Mouse (Mus musculus) cerebellum, adult (tissue): ENCODE measurements around the gene Psma7.

Experiments used
- ATAC-seq: cut with Nextera tagmentation; 2 replicates; pipeline ENCODE4 v1.9.2; 2017; ENCODE audit warnings: mild to moderate bottlenecking, moderate library complexity, mixed read lengths; ENCODE audit not compliant: insufficient number of reproducible peaks, low FRiP score, low TSS enrichment

Psma7 gene

GRCm38 (mm10) chr2:180042256-180042857 is at the start of gene Psma7, which contains the start of gene Ss18l1:
TSS of gene Psma7 (minus strand) at chr2:180042433.
TSS of gene Ss18l1 (plus strand) at chr2:180042509.
- ATAC-seq = peak; percentile 87

DNA sequence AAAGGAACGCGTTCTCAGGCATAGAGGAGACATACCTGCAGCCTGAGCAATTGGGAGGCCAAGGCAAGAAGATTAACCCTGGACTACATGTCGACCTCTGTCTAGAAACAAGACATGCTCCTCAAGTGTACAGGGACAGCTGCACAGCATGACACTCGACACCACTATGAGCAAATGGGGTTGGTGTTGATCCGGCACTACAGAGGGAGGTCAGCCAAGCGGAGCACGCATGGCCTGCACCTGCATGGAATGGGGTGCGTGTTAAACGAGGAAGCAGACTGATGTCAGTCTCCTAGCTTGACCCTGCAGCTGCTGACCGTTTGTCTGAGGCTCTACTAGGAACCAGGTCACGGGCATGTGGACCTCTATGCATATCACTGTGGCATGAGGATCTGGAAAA is 48.1 kb upstream of the Psma7 start:
- no peak for ATAC-seq

DNA sequence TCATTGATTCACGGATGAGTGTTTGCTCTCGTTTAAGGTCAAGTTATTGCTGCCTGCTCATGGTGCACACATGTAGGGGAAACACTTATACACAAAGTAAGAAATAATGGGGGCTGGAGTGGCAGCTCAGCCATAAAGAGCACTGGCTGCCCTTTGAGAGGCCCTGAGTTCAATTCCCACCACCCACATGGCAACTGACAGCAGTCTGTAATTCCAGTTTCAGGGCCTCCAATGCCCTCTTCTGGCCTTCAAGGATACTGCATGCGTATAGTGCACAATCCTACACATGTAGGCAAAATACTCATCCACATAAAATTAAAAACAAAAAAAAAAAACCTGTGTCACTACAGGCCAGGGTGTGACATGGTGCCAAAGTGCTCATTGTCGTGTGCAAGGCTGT is 45.2 kb upstream of the Psma7 start:
- ATAC-seq = no peak

- ATAC-seq = no peak
Measured at GRCm38 (mm10) chr2:180086637-180087027, 44.4 kb upstream of the Psma7 start.

GRCm38 (mm10) chr2:180085926-180086636 is 43.8 kb upstream of the Psma7 start:
- 0 out of 2 replicates have a peak, but pooled peaks have one; percentile 57 for ATAC-seq

DNA sequence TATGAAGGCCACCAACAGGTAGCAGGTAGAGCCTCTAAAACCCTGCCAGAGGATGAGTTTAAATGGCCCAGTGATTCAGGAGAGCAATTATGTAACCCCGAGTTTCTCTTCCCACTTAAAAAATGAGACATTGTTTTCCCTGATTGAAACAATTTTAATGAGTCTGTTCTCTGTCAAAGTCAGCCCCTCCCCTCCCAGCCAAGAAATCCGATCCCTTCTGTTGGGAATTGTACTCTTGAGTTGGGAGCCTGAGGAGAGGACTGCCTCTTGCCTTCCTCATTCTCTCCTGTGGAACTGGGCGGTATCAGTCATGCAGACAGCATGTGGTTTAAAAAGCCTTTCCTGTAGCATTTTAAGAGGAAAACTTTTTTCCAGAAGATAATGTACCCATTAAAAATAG is 42.3 kb upstream of the Psma7 start:
- ATAC-seq = no peak

GRCm38 (mm10) chr2:180083063-180083462 is 40.8 kb upstream of the Psma7 start:
- ATAC-seq = no peak

DNA sequence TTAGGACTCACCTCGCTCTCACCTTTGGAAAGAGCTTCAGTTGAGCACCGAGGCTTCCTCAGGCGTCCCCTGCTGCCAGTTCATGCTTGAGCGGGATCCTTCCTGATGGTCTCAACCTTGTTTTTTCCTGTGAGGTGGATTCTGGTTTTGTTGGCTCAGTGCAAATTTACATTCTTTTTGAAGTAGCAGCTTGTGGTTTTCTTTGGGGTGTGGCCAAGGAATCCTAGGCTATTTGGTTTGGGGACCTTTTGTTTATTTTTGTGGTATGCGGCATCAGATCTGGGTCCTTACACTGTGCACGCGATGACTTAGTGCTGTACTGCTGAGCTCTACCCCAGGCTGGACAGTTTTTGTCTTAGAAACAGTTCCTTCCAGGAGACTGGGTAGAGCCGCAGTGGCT is 38.4 kb upstream of the Psma7 start:
- no peak for ATAC-seq

DNA sequence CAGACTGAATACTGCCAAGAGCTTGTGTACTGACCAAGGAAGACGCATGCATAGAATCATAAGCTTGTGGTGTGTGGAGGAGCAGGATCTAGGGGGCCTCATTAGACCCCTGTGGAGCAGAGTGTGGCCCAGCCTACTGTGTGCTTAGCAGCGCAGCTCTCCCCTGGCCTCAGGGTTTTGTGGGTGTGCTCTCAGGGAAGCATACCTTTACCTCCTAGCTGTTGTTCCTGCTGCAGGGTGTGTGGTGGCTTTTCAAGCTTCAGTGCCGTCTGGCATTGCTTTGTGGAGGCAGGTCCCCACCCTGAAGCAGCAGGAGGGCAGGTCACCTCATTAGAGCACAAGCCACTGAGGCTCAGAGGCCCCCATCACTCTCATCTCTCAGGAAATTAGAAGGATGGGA is 35.4 kb upstream of the Psma7 start:
- no peak for ATAC-seq

DNA sequence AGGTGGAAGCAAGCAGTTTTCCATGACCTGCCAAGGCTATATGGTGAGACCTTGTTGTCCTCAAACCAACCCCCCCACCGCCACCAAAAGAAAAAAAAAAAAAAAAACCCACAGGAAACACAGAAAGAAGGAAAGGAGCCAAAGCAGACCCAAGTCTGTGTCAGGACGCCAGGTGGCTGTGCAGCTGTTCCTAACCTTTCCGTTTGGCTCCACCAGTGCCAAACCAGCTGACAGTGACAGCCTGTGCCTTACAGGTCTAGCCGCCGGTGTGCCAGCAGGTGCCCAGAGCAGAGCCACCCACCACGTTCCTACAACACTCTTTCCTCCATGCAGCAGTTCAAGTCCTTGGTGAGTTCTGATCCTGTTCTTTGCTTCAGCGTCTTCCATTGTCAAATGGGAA is 30.7 kb upstream of the Psma7 start:
- no peak for ATAC-seq

- no peak for ATAC-seq
Measured at GRCm38 (mm10) chr2:180071671-180072070, 29.4 kb upstream of the Psma7 start.

GRCm38 (mm10) chr2:180070481-180071453 is 28.5 kb upstream of the Psma7 start, which contains the start of gene Mtg2:
TSS of gene Mtg2 (plus strand) at chr2:180070588.
- ATAC-seq = peak; percentile 93

GRCm38 (mm10) chr2:180069770-180070480 is 27.7 kb upstream of the Psma7 start:
- ATAC-seq = no peak

GRCm38 (mm10) chr2:180063338-180064131 is 21.3 kb upstream of the Psma7 start:
- no peak for ATAC-seq

DNA sequence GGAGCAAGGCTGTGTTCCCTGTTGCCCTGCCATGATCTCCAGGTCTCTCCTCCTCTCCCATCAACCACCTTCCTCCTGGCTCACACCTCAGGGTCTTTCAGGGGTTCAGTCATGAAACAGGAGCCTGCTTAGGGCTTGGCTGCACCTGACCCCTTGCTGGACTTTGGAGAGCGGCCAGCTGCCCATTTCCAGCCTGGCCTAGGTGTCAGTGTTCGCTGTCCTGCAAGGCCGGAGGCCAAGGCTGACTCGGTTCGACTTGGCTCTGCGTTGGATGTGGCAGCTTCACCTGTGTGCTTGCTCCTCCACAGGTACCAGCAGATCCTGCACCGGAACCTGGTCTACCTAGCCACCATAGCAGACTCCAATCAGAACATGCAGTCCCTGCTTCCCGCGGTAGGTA is 10.8 kb upstream of the Psma7 start:
- ATAC-seq = no peak

- ATAC-seq = no peak
Measured at GRCm38 (mm10) chr2:180051986-180052733, 9.9 kb upstream of the Psma7 start.

GRCm38 (mm10) chr2:180050986-180051385 is 8.8 kb upstream of the Psma7 start:
- peak; percentile 69; the same call in 1 of the 2 replicates for ATAC-seq

DNA sequence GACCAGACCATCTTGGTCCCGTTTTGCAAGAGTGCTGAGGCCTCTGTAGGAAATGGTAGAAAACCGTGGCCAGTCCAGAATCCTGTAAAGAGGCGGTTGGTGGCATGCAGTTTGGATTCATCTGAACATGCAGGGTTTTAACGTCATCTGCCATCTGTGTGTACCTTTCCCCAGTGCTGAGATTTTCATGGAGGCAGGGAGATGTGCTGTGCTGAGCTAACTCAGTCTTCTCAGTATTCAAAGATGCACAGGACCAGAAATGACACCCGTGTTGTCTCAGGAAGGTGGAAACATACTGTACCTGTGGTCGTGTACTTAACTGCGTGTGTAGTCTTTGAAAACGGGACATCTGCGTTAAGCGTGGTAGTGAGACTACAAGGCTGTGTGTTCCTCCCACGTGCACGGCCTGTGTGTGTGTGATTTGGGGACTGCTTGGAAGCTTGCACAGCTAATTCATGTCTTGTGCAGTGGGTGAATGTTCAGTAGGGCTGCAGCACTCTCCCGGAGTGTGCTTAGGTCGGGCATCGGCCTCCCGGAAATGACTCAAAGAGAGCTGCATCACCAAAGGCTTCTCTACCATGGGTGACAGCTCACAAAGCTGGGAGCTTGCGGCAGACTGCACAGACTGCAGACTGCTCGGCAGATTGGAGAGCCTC is 5.9 kb upstream of the Psma7 start:
- ATAC-seq = no peak
